Mouse (Mus musculus): ENCODE data around the gene Glmp.
"Not testable (repeated sequence)": the region's sequence is repeated elsewhere in the genome, so short reads cannot be mapped to it uniquely, and the experiment has no call there.

Glmp gene

DNA sequence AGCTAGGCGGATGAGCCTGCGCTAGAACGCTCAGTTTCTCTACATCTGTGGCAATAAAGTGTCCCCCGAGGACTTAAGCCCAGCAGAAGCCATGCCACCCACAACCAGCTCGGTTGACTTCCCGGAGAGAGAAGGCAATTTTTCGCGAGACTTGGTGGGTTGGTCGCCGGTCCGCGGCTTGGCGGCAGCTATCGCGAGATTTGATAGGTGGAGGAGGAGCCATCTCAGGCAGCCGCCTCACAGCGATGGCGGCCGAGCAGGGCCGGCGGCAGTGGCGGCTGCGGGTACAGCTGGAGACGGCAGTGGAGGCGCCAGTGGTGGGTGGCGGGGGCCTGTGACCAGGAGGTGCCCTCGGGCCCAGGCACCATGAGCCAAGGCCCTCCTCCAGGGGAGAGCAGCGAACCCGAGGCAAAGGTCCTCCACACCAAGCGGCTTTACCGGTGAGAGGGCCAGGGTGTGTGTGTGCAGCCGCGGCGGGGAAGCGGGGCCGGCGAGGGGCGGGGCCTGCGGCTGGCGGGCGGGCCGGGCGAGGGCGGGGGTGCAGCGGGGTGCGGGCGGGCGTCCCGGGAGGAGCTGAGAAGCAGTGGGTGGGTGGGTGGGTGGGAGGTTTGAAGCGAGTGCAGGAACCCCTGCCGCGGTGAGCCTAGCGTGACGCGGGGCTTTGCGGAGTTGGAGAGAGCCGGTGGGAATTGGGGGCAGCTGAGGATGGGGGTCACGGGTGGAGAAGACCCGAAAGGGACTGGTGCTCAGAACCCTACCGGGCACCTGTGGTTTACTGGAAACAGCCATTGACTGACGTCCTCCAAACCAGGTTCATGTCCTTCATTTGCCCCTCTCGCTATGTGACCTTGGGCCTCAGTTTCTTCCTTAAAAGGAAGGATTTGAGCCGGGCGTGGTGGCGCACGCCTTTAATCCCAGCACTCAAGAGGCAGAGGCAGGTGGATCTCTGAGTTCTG is 11.5 kb downstream of the Glmp start, which contains the start of the genes Tmem79 and Smg5:
Gene Tmem79 (minus strand): TSS at position 91 of the 956 bp plus-strand sequence.
Gene Smg5 (plus strand): TSS at position 203 of the 956 bp plus-strand sequence.
- DNase-seq (ENCODE audit: low spot score in 2 of 2), result peak; percentile 95 to 97

DNA sequence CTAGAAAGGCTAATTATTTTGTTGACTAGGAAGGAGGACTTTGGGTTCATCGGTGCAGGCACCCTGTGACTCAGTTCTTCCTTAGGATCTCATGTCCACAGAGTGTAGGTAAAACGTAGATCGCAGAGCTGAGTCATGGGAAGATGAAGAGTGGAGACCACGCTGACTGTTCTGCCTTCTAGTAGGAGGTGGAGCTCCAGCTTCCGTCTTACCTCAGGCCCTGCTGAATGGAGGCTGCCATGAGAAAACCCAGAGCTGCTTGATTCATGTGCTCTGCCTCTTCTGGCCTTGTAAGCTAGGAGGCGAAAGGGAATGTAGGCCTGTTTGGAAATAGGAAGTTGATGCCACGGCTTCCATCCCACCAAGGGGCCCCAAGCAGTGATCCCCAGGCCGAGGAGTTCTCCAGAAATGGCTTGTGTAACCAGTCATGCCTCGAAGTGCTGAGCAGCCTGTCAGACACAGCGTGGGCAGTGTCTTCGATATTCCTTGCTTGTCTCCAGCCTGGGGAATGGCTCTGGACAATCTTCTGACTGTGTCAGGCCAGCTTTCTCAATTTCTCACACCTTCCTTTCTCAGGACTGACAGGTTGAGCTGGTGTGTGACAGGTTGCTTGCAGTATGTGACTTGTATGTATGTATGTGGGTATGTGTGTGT is 12.7 kb downstream of the Glmp start:
- no peak for DNase-seq (ENCODE audit: low spot score in 2 of 2)

DNA sequence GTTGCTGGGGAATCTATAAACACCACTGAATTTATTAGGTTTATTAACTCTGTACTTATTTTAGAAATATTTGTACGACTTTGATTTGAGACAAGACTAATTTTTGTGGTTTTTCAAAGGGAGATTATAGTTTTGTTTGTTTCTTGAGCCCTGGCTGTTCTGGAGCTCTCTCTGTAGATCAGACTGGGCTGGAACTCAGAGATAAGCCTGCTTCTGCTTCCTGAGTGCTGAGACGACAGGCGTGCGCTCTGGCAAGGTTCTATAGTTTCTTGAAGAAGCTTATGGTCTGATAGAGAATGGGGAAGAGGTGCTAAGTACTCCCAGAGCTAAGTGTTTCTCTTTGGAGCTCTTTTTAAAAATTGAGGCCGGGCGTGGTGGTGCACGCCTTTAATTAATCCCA is 13.5 kb downstream of the Glmp start:
- DNase-seq (ENCODE audit: low spot score in 2 of 2), result no peak

DNA sequence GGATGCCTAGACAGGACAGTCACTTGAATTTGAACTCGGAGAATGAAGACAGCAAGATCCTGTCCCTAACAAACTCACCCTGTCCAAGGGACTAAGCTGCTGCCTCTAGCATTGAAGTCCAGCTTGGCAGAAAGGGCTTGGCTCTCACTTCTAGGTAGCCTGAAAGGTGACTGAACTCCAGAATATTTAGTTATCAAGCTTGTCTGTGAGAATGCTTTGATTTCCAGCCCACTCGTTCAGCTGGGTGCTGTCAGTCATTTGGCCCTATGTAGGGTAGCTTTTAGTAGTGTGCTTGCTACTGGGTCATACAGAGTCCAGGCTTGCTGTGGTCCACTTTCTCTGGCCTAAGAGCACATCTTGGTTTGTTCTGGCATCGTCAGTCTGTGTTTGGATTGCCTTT is 14.2 kb downstream of the Glmp start:
- no peak for DNase-seq (ENCODE audit: low spot score in 2 of 2)

DNA sequence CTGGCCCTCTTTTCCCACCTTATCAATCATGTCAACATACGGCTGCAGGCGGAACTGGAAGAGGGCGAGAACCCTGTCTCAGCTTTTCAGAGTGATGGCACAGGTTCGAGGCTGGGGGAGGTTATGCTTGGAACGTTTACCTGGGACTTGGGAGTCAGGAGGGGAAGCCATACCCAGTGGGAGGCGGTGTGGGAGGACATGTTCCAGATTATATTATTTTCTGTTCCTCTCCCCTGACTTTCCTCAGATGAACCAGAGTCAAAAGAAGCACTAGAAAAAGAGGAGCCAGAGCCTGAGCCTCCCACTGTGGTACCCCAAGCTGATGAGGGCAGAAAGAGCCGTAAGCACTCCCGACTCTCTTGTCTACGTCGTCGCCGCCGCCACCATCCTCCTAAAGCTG is 25.9 kb downstream of the Glmp start:
- DNase-seq (ENCODE audit: low spot score in 2 of 2), result no peak

DNA sequence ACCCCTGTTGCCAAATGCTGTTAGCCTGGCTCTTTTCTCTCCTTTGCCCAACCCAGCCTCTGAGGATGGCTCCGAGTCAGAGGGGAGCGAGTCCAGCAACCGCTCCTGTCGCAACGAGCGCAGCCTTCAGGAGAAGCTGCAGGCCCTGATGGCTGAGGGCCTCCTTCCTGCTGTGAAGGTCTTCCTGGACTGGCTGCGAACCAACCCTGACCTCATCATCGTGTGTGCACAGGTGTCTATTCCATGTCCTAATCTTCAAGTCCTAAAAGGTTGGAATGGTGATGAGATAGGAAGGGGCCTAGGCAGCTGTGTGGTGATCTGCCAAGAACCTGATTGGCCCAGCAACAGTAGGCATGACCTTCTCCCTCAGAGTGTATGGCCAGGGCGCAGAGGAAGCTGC is 28.1 kb downstream of the Glmp start:
- DNase-seq (ENCODE audit: low spot score in 2 of 2), result no peak

DNA sequence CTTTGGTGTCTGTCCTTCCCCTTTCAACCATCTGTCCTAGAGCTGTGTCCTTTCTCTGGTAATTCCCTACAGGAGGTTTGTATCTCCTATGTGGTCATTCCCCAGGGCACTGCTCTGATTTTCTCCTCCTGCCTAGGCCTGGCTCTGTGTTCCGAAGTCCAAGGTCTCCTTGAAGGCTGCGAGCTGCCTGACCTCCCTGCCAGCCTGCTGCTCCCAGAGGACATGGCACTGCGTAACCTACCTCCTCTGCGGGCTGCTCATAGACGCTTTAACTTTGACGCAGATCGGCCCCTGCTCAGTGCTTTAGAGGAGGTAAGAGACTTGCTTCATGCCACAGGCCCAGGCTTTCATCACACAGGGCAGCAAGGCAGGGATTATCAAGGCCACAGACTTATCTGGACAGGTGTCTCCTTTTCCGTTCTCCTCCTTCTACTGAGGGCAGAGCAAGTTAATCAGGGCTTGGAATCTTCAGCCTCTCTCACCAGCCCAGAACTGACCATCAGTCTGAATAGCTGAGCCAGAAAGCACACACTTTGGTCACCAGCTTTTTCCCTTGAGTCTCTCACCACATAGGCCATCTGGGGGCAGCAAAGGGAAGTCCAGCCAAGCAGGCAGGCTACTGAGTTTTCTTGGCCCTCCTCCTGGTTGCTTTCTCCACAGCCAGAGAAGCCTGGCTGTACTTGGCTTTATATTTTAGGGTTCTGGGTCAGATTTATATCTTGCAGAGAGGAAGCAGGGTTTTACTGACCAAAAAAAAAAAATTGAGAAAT is 29.8 kb downstream of the Glmp start:
- DNase-seq (ENCODE audit: low spot score in 2 of 2), result no peak

DNA sequence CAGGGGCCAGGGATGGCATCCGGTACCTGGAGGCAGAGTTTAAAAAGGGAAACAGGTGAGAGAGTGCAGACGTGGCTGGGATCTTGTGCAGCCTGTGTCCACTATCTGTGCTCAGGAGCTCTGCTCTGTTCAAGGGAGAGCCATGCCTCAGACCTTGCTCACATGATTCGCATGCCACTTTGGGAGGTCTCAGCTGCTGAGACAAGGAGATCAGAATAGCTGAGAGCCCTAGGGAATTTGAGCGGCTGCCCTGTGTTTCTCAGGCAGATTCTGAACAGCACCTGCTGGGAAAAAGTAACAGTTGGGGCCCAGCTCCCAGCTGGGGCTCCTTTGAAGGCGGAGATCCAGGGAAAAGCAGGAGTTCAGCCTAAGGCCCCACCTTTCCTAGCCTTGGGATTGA is 34.8 kb downstream of the Glmp start:
- no peak for DNase-seq (ENCODE audit: low spot score in 2 of 2)

DNA sequence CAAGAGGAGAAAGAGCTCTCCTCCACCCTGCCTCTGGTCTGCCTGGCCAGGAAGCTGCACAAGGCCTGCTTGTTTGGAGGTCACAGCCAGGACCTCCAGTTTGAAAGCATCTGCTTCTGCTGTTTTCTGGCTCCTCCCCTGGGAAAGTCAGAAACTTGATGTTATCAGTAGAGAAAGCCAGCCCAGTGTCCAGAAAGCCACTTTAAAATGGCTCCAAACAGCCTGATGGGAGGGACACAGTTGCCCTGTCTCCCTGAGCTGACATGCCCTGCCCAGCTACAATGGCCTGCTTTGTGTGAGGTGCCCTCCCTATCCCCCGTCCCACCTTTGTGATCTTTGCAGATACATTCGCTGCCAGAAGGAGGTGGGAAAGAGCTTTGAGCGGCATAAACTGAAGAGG is 35.2 kb downstream of the Glmp start:
- no peak for DNase-seq (ENCODE audit: low spot score in 2 of 2)

DNA sequence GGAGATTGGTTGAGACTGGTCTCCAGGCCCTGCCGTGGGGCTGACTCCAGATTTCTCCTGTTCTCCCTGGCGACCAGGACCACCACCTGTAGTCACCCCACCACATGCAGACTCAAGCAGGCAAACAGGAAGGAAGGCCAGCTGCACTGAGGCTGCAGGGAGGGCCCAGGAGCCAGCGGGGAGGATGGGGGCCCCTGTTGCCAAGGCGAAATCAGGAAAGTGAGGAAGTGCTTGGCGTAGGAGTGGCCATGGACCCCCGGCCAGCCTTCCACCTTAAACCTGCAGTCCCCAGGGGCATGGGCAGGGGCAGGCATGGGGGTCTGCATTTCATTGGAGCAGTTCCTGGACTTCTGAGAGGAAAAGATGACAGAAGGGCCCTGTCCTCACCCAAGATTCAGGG is 36.3 kb downstream of the Glmp start:
- peak in 1 of 2 experiments; percentile 18 for DNase-seq (ENCODE audit: low spot score in 2 of 2)

DNA sequence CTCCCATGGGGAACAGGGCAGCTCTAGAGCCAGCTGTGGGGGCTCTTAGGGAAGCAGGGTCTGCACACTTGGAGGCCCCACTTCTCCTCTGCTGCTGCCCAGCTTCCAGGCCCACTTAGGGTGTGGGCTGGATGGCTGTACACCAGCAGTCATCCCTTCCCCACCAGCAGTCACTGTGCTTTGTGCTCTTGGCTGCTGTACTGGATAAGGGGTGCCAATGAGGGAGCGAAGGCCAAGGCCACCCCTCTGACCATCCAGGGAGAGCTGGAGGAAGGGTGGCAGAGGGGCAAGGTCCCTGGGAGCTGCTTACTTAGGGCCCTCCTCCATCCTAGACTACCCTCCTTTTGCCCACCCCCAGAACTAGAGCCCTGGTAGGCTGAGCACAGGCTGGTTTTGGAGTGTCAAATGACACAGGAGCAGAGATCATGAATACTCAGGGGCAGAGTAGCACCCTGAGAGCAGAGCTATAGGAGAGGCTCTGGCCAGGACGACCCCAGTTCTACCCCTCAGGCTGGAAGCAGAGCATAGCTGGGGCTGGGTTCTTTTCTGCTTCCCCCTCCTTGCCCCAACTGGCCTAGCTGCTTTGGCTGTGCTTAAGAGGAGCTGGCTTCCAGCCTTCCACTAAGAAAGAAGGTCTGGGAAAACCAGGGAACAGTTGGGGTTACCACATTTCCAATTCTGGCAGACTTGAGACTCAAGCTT is 36.9 kb downstream of the Glmp start:
- no peak for DNase-seq (ENCODE audit: low spot score in 2 of 2)

DNA sequence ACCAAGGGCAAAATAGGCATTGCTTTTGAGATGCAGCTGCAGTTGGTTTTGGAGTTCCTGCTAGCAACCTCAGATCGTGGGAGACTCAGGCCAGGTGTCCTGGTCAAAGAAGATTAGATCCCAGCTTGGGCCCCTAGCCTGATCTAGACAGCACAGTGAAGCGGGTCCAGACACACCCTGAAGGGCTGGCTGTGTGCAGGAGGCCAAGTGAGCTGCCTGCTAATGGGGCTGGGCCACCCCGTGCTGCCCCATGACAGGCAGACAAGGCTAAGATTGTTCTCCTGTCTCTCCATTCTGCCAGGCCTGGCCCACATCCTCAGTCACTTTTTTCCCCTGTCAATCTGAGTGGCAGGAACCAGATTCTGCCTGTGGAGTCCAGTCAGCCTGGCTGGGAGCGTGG is 38.9 kb downstream of the Glmp start:
- no peak for DNase-seq (ENCODE audit: low spot score in 2 of 2)

DNA sequence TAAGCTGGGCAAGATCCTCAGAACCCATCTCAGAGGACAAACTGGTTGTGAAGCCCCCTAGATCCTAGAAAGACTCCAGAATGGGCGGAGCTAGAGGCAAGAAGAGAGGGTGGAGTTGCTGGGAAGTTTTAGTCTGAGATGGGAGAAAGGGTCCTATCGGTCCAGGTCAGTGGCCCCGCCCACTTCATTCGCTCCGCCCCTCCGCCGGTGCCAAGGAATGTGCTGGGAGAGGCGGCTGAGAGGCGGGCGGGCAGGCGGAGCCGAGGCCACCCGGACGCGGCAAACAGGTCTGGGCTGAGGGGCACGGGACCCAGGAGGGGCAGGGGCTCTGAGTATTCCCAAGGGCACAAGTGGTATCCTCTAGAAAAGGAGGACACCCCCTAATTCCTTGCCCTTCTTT is 39.5 kb downstream of the Glmp start, which contains the start of gene Paqr6:
Gene Paqr6 (plus strand): TSS at position 248 of the 400 bp plus-strand sequence.
- DNase-seq (ENCODE audit: low spot score in 2 of 2), result no peak

DNA sequence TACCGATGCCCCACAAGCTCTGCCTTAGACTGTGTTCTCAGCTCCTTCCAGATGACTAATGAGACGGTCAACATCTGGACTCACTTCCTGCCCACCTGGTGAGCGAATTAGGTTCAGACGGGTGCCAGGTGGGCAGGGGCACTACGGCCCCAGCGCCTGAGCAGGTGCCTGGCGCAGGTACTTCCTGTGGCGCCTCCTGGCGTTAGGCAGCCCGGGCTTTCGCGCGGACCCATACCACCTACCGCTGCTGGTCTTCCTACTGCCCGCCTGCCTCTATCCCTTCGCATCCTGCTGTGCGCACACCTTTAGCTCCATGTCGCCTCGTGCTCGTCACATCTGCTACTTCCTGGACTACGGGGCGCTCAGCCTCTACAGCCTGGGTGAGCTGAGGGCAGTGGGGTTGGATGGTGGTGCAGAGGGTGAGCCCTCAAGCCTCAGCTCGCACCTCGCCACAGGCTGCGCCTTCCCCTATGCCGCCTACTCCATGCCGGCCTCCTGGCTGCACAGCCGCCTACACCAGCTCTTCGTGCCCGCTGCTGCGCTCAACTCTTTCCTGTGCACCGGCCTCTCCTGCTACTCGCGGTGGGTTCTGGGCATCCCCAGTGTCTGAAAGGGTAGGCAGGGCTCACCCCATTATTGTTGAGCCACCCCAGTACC is 41.0 kb downstream of the Glmp start:
- peak in 1 of 2 experiments; percentile 14 for DNase-seq (ENCODE audit: low spot score in 2 of 2)

DNA sequence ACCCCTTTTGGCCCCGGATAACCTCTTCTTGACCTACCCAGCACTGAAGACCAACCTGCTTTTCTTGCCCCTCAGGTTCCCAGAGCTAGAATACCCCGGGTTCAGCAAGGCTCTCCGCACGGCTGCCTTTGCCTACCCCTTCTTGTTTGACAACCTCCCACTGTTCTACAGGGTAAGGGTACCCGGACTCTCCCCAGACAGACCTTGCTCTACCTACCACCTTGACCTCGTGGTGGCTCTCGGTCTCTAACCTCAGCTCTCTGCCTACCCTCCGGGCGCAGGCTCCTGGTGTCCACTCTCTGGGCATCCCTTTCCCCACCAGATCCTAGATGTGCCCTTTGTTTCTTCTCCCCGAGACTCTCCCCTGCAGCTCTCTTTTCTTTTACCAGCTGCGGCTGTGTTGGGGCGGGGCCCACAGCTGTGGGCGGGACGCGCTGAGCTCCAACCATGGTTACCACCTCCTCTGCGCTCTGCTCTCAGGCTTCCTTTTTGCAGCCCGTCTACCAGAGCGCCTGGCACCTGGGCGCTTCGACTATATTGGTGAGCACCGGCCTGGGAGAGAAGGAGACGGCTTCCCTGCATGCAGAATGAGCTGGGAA is 42.1 kb downstream of the Glmp start:
- peak; percentile 80 to 84 for DNase-seq (ENCODE audit: low spot score in 2 of 2)

DNA sequence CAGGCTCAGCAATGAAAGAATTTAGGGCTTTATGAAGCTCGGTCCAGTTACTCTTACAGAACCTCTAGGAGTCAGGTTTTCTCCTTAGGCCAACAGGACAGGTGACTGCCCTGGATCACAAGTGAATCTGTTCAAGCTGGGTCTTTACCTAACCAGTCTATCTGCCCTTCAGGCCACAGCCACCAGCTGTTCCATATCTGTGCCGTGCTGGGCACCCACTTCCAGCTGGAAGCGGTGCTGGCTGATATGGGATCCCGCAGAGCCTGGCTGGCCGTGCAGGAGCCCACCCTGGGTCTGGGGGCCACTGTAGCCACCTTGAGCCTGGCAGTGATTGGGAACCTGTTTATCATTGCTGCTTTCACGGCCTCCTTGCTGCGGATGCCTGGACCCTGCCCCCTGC is 42.7 kb downstream of the Glmp start:
- DNase-seq (ENCODE audit: low spot score in 2 of 2), result not testable (repeated sequence)

DNA sequence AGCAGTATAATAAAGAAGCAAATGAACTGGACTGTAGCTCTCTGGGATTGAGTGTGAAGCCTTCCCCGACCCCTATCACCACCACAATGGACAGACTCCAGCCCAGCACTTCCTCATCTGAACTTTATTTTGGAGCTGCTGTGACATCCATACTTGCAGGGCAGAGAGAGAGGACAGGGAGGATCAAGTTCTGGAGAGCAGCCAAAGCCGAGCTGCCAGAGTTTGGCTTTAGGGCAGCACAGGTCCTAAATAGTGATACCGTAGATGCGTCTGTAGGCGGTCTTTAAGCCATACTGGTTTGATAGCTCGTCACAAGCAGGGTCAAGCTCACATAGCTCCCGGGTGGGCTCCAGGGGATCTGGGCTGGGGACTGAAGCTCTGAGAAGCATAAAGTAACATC is 43.7 kb downstream of the Glmp start:
- DNase-seq (ENCODE audit: low spot score in 2 of 2), result not testable (repeated sequence)

DNA sequence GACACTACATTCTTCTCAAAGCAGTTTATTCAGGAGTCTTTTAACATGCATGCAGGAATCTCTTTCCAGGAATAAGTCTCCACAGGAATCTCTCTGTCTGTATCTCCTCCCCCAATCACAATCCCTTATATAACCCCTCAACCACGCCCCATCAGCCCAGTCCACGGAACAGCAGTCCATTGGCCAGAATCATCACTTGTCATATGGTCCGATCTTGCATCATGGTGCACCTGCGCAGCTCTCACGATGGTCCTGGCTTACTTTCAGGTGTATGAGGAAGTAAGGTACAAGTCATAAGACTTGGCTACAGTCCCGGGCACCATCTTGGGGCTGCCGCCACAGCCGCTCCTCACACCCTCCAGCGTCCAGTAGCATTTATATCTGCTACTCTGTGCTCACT is 47.8 kb downstream of the Glmp start, which contains the start of gene Bglap3:
Gene Bglap3 (minus strand): TSS at position 101 of the 400 bp plus-strand sequence.
- not testable (repeated sequence) for DNase-seq (ENCODE audit: low spot score in 2 of 2)

DNA sequence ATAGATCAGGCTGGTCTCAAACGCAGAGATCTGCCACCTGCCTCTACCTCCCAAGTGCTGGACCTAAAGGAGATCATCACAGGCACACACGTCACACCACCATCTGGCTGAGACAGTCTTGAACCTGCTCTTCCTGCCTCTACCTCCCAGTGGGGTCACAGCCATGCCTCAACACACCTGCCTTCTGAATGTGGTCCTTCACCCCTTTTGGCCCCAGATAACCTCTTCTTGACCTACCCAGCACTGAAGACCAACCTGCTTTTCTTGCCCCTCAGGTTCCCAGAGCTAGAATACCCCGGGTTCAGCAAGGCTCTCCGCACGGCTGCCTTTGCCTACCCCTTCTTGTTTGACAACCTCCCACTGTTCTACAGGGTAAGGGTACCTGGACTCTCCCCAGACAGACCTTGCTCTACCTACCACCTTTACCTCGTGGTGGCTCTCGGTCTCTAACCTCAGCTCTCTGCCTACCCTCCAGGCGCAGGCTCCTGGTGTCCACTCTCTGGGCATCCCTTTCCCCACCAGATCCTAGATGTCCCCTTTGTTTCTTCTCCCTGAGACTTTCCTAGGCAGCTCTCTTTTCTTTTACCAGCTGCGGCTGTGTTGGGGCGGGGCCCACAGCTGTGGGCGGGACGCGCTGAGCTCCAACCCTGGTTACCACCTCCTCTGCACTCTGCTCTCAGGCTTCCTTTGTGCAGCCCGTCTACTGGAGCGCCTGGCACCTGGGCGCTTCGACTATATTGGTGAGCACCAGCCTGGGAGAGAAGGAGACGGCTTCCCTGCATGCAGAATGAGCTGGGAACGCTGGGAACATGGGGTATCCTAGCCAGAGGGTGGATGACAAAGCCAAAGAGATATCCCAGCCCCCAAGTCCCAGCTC is 51.2 kb downstream of the Glmp start:
- DNase-seq (ENCODE audit: low spot score in 2 of 2), result peak; percentile 46 to 57
